Mouse (Mus musculus) heart, embryonic 13.5 days (tissue): ENCODE measurements around the gene Ankrd28. TPM values are rescaled to one million over a fixed set of nuclear protein-coding genes. Genes with fewer than 3 reads are reported as not detected.
"Not testable (repeated sequence)": the region's sequence is repeated elsewhere in the genome, so short reads cannot be mapped to it uniquely, and the experiment has no call there.

Experiments used
- ATAC-seq: fragments of 200-750 bp; cut with Nextera tagmentation; 2 replicates; pipeline ENCODE4 v1.8.0; 2017; ENCODE audit warnings: moderate TSS enrichment; ENCODE audit not compliant: insufficient number of reproducible peaks, low FRiP score, low TSS enrichment; ENCODE audit errors: extremely low read depth
- H3K27ac ChIP-seq: fragments of 300-500 bp; sonication (generic); replicated peaks from 2 replicates; pipeline ENCODE4 v1.5.1; 2015; ENCODE audit warnings: moderate library complexity, mild to moderate bottlenecking, inconsistent platforms
- H3K27me3 ChIP-seq: fragments of 300-500 bp; sonication (generic); replicated peaks from 2 replicates; pipeline ENCODE4 v1.6.1; 2015; ENCODE audit warnings: mild to moderate bottlenecking, inconsistent platforms
- H3K36me3 ChIP-seq: fragments of 300-500 bp; sonication (generic); 2 replicates; pipeline ENCODE4 v1.6.1; 2015; ENCODE audit warnings: mild to moderate bottlenecking, inconsistent platforms
- H3K4me1 ChIP-seq: fragments of 300-500 bp; sonication (generic); 2 replicates; pipeline ENCODE4 v1.6.1; 2015; ENCODE audit warnings: inconsistent platforms
- H3K4me2 ChIP-seq: fragments of 300-500 bp; sonication (generic); 2 replicates; pipeline ENCODE4 v1.6.1; 2015; ENCODE audit warnings: inconsistent platforms, mild to moderate bottlenecking, moderate library complexity
- H3K4me3 ChIP-seq: fragments of 300-500 bp; sonication (generic); 2 replicates; pipeline ENCODE4 v1.5.1; 2015; ENCODE audit warnings: moderate library complexity, mild to moderate bottlenecking, inconsistent platforms
- H3K9ac ChIP-seq: fragments of 300-500 bp; sonication (generic); 2 replicates; pipeline ENCODE4 v1.6.1; 2015; ENCODE audit warnings: inconsistent platforms, mild to moderate bottlenecking, moderate library complexity
- H3K9me3 ChIP-seq: fragments of 300-500 bp; sonication (generic); 2 replicates; pipeline ENCODE4 v1.6.1; 2016; ENCODE audit warnings: inconsistent platforms
- WGBS: fragments of 180-500 bp; shearing (Covaris S2); methylation state at CpG from one replicate; pipeline ENCODE4 v1.1.7; 2015; ENCODE audit warnings: mixed read lengths; 5-methylcytosine and 5-hydroxymethylcytosine counted together
- polyA plus RNA-seq: library from polyadenylated mRNA; unstranded; fragments of >200 nt; fragmentation: Nextera tagmentation; extraction: Ambion mirVana; gene quantifications from 2 replicates; pipeline ENCODE4 v1.2.1, GENCODE M21; 2015

Gene Ankrd28
- polyA plus RNA-seq, result 4.8 and 4.9 TPM in 2 replicates

GRCm38 (mm10) chr14:31830571-31831369 lies at the start of gene Ankrd28:
TSS of gene Ankrd28 (minus strand) at chr14:31830651.
- Histone ChIP-seq H3K27me3 (no peaks in the 10 kb centered on the region), H3K4me3 (peak within 1 kb of the TSS; percentile 93), H3K4me1 (peaks cover 24% of the 10 kb centered on the region), H3K9ac (peak within 1 kb of the TSS; percentile 93), H3K4me2 (peak within 1 kb of the TSS; percentile 78), H3K9me3 (no peaks in the 10 kb centered on the region; the same call in 1 of the 2 replicates), H3K27ac (peak within 1 kb of the TSS; percentile 94), H3K36me3 (no peaks in the 10 kb centered on the region)
- peak; percentile 92 for ATAC-seq
- WGBS, result 1% methylated on average over 76 of the region's 81 CpGs

GRCm38 (mm10) chr14:31879456-31879855 lies 49.0 kb upstream of the Ankrd28 start:
- no peak for ATAC-seq
- H3K27me3 ChIP-seq, result no peaks in the 10 kb centered on the region
- no peaks in the 10 kb centered on the region for H3K9me3 ChIP-seq
- 67% methylated on average over 6 of the region's 6 CpGs for whole genome bisulfite sequencing
- no peak overlapping the region for H3K4me3 ChIP-seq
- H3K4me2 ChIP-seq, result no peak overlapping the region
- peaks cover 12% of the 10 kb centered on the region for H3K4me1 ChIP-seq
- no peak overlapping the region for H3K9ac ChIP-seq
- no peaks in the 10 kb centered on the region for H3K36me3 ChIP-seq
- 0 out of 2 replicates have a peak overlapping the region, but pooled peaks have one; percentile 12 for H3K27ac ChIP-seq

DNA sequence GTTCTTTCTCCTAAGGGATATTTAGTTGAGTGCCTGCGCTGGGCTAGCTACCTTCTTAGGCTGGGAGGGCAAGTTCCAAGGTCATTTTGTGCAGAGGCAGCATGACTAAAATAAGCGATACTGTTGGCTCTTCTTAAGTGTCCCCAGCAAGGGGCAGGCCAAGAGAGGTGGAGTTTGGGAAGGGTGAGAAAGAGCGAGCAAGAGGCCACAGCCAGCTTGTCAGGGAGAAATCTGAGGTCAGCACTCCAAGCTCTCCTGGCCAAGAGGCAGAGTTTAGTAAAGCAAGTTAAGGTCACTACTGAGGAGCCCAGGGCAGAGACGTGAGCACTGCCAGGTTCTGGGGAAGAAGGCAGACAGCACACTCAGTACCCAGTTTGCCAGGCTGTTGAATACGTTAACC lies 41.7 kb upstream of the Ankrd28 start:
- Histone ChIP-seq H3K27me3 (no peaks in the 10 kb centered on the region), H3K4me1 (peaks cover 10% of the 10 kb centered on the region), H3K9ac (no peak overlapping the region), H3K9me3 (peaks cover 2% of the 10 kb centered on the region), H3K27ac (0 out of 2 replicates have a peak overlapping the region, but pooled peaks have one; percentile 24), H3K4me2 (no peak overlapping the region), H3K4me3 (no peak overlapping the region), H3K36me3 (no peaks in the 10 kb centered on the region)
- WGBS, result 51% methylated on average over 5 of the region's 5 CpGs
- ATAC-seq, result no peak

- Histone ChIP-seq H3K4me1 (peaks cover 10% of the 10 kb centered on the region), H3K4me3 (no peak overlapping the region), H3K4me2 (no peak overlapping the region), H3K27me3 (no peaks in the 10 kb centered on the region), H3K9me3 (peaks cover 18% of the 10 kb centered on the region), H3K27ac (no peak overlapping the region), H3K36me3 (0 out of 2 replicates have a peak, but pooled peaks cover 3% of the 10 kb centered on the region), H3K9ac (no peak overlapping the region)
- WGBS, result 80% methylated on average over 5 of the region's 5 CpGs
- ATAC-seq, result no peak
Measured at GRCm38 (mm10) chr14:31870436-31870835, 40.0 kb upstream of the Ankrd28 start.

- 35% methylated on average over 1 of the region's 1 CpGs for WGBS
- H3K27me3 ChIP-seq, result no peaks in the 10 kb centered on the region
- no peak overlapping the region for H3K4me3 ChIP-seq
- H3K4me2 ChIP-seq, result no peak overlapping the region
- no peak for ATAC-seq
- no peak overlapping the region for H3K27ac ChIP-seq
- H3K9ac ChIP-seq, result no peak overlapping the region
- H3K9me3 ChIP-seq, result peaks cover 30% of the 10 kb centered on the region
- peaks cover 10% of the 10 kb centered on the region for H3K4me1 ChIP-seq
- 0 out of 2 replicates have a peak, but pooled peaks cover 3% of the 10 kb centered on the region for H3K36me3 ChIP-seq
Measured at GRCm38 (mm10) chr14:31868591-31868990, 38.1 kb upstream of the Ankrd28 start.

DNA sequence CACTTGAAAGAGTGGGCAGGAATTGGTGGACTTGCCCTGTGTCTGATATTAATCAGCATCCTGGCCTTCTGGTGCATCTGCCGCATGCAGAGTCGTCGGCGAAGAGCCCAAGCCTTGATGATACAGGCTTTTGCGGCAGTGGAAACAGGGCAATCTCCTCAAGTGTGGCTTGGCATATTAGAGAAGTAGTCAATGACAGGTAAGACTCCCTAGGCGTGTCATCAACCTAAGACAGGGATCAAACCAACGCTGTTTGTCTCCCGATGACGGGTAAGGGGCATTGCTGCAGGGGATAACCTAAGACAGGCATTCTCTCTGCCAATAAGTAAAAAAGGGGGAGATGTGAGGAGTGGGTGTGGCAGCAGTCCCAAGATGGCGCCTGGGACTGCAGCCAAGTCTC lies 35.9 kb upstream of the Ankrd28 start:
- not testable (repeated sequence) for H3K36me3 ChIP-seq, H3K4me2 ChIP-seq, ATAC-seq, H3K4me3 ChIP-seq, H3K27ac ChIP-seq, H3K9ac ChIP-seq, H3K4me1 ChIP-seq, H3K27me3 ChIP-seq
- peaks cover 46% of the 10 kb centered on the region for H3K9me3 ChIP-seq
- 91% methylated on average over 10 of the region's 10 CpGs for WGBS

DNA sequence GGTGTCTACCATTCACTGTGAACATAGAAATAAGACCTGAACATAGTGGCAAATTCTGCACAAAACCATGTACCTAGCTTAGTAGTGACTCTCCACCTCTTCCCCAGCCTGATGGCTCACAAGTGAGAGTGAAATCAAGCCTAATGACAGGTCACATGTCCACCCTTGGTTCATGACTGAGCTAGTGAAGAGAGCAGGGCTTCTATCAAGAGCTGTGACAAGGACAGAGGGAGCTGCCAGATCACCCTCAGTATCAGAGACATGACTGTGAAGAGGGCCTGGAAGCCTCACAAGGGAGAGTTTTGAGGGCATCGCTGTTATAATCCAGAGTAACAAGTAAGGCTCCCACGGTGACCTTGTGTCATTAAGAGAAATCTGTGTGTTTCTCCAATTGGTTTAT lies 28.2 kb upstream of the Ankrd28 start:
- Histone ChIP-seq H3K4me1 (peaks cover 21% of the 10 kb centered on the region), H3K27ac (0 out of 2 replicates have a peak overlapping the region, but pooled peaks have one; percentile 7), H3K27me3 (no peaks in the 10 kb centered on the region), H3K9ac (no peak overlapping the region), H3K4me2 (no peak overlapping the region), H3K9me3 (peaks cover 16% of the 10 kb centered on the region; the same call in 1 of the 2 replicates), H3K4me3 (no peak overlapping the region), H3K36me3 (no peaks in the 10 kb centered on the region)
- WGBS, result 42% methylated on average over 2 of the region's 2 CpGs
- ATAC-seq, result no peak

GRCm38 (mm10) chr14:31857096-31857975 lies 26.9 kb upstream of the Ankrd28 start:
- Histone ChIP-seq H3K9me3 (peaks cover 9% of the 10 kb centered on the region; the same call in 1 of the 2 replicates), H3K27ac (no peak overlapping the region; the same call in 1 of the 2 replicates), H3K4me2 (no peak overlapping the region), H3K4me1 (peaks cover 21% of the 10 kb centered on the region), H3K36me3 (no peaks in the 10 kb centered on the region), H3K27me3 (no peaks in the 10 kb centered on the region), H3K4me3 (no peak overlapping the region), H3K9ac (0 out of 2 replicates have a peak overlapping the region, but pooled peaks have one; percentile 28)
- no peak for ATAC-seq
- 63% methylated on average over 11 of the region's 11 CpGs for WGBS

DNA sequence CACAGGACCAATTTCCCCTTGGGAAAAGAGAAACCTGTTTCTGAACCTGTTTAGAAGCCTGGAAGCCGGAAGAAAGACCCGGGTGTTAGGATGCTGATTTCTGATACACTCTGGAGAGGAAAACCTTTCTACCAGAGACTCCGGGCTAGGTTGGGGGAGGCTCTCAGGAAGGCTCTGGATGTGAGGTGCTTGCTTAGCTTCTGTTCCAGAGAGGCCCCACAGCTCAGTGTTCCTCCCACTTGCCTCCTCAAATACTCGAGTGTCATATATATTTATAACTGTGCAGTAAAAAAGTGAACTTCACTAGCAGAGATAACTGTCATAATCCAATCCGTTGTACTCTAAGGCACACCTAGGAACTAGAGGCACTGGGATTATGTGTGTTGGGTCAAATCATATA lies 25.6 kb upstream of the Ankrd28 start:
- no peak overlapping the region for H3K4me3 ChIP-seq
- no peak overlapping the region for H3K9ac ChIP-seq
- H3K27ac ChIP-seq, result no peak overlapping the region
- 62% methylated on average over 5 of the region's 5 CpGs for WGBS
- H3K9me3 ChIP-seq, result no peaks in the 10 kb centered on the region
- no peak for ATAC-seq
- no peak overlapping the region for H3K4me2 ChIP-seq
- H3K27me3 ChIP-seq, result no peaks in the 10 kb centered on the region
- no peaks in the 10 kb centered on the region for H3K36me3 ChIP-seq
- H3K4me1 ChIP-seq, result peaks cover 21% of the 10 kb centered on the region

DNA sequence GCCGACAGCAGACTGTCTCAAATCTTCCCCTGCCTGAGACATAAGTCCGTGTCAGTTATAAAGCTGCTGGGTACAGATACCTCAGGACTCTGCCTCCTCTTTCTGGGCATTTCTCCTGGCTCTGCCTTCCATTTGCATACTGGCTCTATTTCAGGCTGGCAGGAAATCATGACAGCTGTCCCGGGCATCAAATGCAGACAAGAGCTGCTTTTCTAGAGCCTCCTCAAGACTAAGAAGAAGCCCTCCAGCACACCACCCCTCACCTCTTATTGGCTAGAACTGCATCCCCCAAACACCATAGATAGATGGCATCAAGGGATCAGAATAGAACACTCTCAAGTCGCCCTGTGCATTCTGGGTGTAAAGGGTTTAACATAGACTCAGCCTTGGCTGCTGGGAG lies 24.2 kb upstream of the Ankrd28 start:
- no peaks in the 10 kb centered on the region for H3K27me3 ChIP-seq
- WGBS, result 53% methylated on average over 4 of the region's 4 CpGs
- peaks cover 21% of the 10 kb centered on the region for H3K4me1 ChIP-seq
- no peak overlapping the region for H3K4me2 ChIP-seq
- H3K9ac ChIP-seq, result no peak overlapping the region
- no peaks in the 10 kb centered on the region for H3K9me3 ChIP-seq
- H3K4me3 ChIP-seq, result no peak overlapping the region
- no peak overlapping the region for H3K27ac ChIP-seq
- ATAC-seq, result no peak
- no peaks in the 10 kb centered on the region for H3K36me3 ChIP-seq

GRCm38 (mm10) chr14:31843571-31843970 lies 13.1 kb upstream of the Ankrd28 start:
- Histone ChIP-seq H3K27ac (no peak overlapping the region), H3K36me3 (no peaks in the 10 kb centered on the region), H3K9ac (no peak overlapping the region), H3K4me1 (no peaks in the 10 kb centered on the region), H3K4me2 (no peak overlapping the region), H3K4me3 (no peak overlapping the region), H3K27me3 (no peaks in the 10 kb centered on the region), H3K9me3 (0 out of 2 replicates have a peak, but pooled peaks cover 2% of the 10 kb centered on the region)
- 34% methylated on average over 4 of the region's 4 CpGs for WGBS
- ATAC-seq, result no peak
